Mouse (Mus musculus) testis, adult 2 months (tissue): ENCODE results near the gene Sctr.

Experiments
- CTCF ChIP-seq: fragments of 200-500 bp; IDR thresholded peaks from 2 replicates; pipeline ENCODE4 v1.5.1; 2012; ENCODE audit warnings: low read depth, mild to moderate bottlenecking, inconsistent platforms, low read length, moderate library complexity; ENCODE audit not compliant: control insufficient read depth, insufficient read depth, insufficient replicate concordance
- POLR2A ChIP-seq: fragments of 200-500 bp; IDR thresholded peaks from 2 replicates; pipeline ENCODE4 v1.6.1; 2012; ENCODE audit warnings: low read depth, mild to moderate bottlenecking, inconsistent platforms, low read length, moderate library complexity; ENCODE audit not compliant: control insufficient read depth

GRCm38 (mm10) chr1:119996798-119997581, 9.7 kb upstream of the Sctr start, which contains the start of gene Cfap221:
- TF ChIP-seq CTCF (no peak), POLR2A (peak; percentile 79)
